Mouse (Mus musculus) forebrain, postnatal 0 days (tissue): ENCODE results near the gene Inpp5a. TPM values are rescaled to one million over a fixed set of nuclear protein-coding genes. Genes with fewer than 3 reads are reported as not detected.

Experiments
- ATAC-seq: fragments of 200-750 bp; cut with Nextera tagmentation; 2 replicates; pipeline ENCODE4 v1.8.0; 2017; ENCODE audit warnings: mild to moderate bottlenecking, moderate library complexity
- DNase-seq: peaks from one replicate; pipeline ENCODE4 v3.0.0-alpha.2; 2015
- H3K27ac ChIP-seq: fragments of 300-500 bp; sonication (generic); 2 replicates; pipeline ENCODE4 v1.5.1; 2014; ENCODE audit warnings: low read depth, mild to moderate bottlenecking, antibody characterized with exemption, low read length, moderate library complexity, mixed read lengths
- H3K27me3 ChIP-seq: fragments of 300-500 bp; sonication (generic); 2 replicates; pipeline ENCODE4 v1.6.1; 2014; ENCODE audit warnings: mild to moderate bottlenecking, low read length, mixed read lengths; ENCODE audit not compliant: insufficient read depth
- H3K36me3 ChIP-seq: fragments of 300-500 bp; sonication (generic); 2 replicates; pipeline ENCODE4 v1.6.1; 2014; ENCODE audit warnings: mild to moderate bottlenecking, moderate library complexity; ENCODE audit not compliant: insufficient read depth
- H3K4me1 ChIP-seq: fragments of 300-500 bp; sonication (generic); 2 replicates; pipeline ENCODE4 v1.6.1; 2014; ENCODE audit warnings: antibody characterized with exemption; ENCODE audit not compliant: insufficient read depth
- H3K4me2 ChIP-seq: fragments of 300-500 bp; sonication (generic); 2 replicates; pipeline ENCODE4 v1.6.1; 2014; ENCODE audit warnings: low read depth, mild to moderate bottlenecking, moderate library complexity
- H3K4me3 ChIP-seq: fragments of 300-500 bp; sonication (generic); 2 replicates; pipeline ENCODE4 v1.5.1; 2014; ENCODE audit warnings: low read depth, low read length, mixed read lengths
- H3K9ac ChIP-seq: fragments of 300-500 bp; sonication (generic); 2 replicates; pipeline ENCODE4 v1.6.1; 2014; ENCODE audit warnings: mild to moderate bottlenecking
- H3K9me3 ChIP-seq: fragments of 300-500 bp; sonication (generic); 2 replicates; pipeline ENCODE4 v1.6.1; 2016; ENCODE audit warnings: low read length
- CTCF ChIP-seq: sonication (generic); IDR thresholded peaks from 2 replicates; pipeline ENCODE4 v1.5.1; 2016; ENCODE audit warnings: antibody characterized with exemption, control low read depth, low read depth
- WGBS: fragments of 180-500 bp; shearing (Covaris S2); extraction: QIAGEN DNeasy Blood & Tissue Kit; methylation state at CpG from one replicate; pipeline ENCODE4 v1.1.7; 2014; 5-methylcytosine and 5-hydroxymethylcytosine counted together
- polyA plus RNA-seq: library from polyadenylated mRNA; unstranded; fragments of >200 nt; fragmentation: Nextera tagmentation; extraction: Ambion mirVana; gene quantifications from 2 replicates; pipeline ENCODE4 v1.2.1, GENCODE M21; 2015
- total RNA-seq: library from RNA; depleted of rRNA; stranded (reverse); fragments of >200 nt; gene quantifications from 2 replicates; pipeline ENCODE4 v1.2.3, GENCODE M21; 2014

Gene Inpp5a
- total and polyA plus RNA-seq, 2 experiments from 2014 or later, result 8.8 to 16.3 TPM

DNA sequence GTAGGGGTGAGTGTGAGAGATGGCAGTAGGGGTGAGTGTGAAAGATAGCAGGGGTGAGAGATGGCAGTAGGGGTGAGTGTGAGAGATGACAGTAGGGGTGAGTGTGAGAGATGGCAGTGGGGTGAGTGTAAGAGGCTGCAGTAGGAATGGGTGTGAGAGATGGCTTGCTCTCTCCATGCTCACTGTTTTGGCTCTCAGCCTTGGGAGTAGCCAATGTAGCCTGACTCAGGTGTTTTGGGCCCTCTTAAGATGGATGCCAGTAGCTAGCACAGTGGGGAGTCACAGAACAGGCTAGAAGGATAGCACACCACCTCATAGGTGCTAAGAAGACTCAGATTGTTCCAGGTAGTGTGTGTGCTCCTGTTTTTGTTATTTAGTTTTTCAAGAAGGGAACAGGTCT, 46.8 kb downstream of the Inpp5a start:
- H3K36me3 ChIP-seq, result no peaks in the 10 kb centered on the region
- H3K4me2 ChIP-seq, result no peak overlapping the region
- 0 out of 2 replicates have a peak, but pooled peaks cover 2% of the 10 kb centered on the region for H3K4me1 ChIP-seq
- H3K9me3 ChIP-seq, result no peaks in the 10 kb centered on the region
- TF ChIP-seq CTCF, result no peak
- no peak for ATAC-seq
- DNase-seq, result no peak
- no peaks in the 10 kb centered on the region for H3K27me3 ChIP-seq
- H3K27ac ChIP-seq, result no peak overlapping the region
- H3K4me3 ChIP-seq, result no peak overlapping the region
- no peak overlapping the region for H3K9ac ChIP-seq

DNA sequence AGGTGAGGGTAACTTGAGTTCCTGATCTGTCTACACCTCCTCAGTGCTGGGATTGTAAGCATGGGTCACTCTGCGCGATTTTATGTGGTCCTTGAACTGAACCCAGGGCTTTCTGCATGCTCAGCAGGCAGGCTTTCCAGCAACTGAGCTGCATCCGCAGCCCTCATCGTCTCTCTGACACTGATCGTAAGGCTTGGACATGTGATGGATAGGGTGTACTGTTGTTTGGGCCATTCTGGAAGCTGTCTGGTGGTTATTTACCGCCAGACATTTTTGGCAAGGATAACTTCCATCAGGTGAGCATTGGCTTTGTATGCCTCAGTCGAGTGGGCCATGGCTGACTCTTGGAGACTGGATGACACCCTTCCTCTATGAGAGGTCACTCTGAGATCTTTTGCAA, 48.0 kb downstream of the Inpp5a start:
- Histone ChIP-seq H3K36me3 (no peaks in the 10 kb centered on the region), H3K4me1 (0 out of 2 replicates have a peak, but pooled peaks cover 2% of the 10 kb centered on the region), H3K27ac (no peak overlapping the region), H3K4me3 (no peak overlapping the region), H3K27me3 (no peaks in the 10 kb centered on the region), H3K9me3 (no peaks in the 10 kb centered on the region), H3K4me2 (no peak overlapping the region), H3K9ac (no peak overlapping the region)
- no peak for TF ChIP-seq CTCF
- DNase-seq (no peak), ATAC-seq (no peak)
- WGBS, result 88% methylated on average over 7 of the region's 7 CpGs

DNA sequence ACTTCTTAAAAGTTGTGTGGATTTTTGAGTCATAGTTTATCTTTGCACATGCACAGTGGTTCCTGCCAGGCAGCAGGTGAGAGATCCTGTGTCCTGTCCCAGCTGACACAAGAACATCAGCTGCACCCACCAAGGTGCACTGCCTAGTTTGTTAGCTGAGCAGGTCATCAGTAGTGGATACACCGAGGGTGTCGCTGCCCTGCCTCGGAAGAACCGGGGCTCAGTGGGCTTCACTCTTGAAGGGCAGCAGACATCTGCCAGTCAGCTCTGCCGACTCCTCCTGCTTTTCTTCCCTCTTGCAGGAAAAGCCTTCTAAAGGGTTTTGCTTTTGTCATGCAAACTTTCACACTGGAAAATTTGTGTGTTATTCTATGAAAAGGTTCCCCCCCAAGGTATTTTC, 48.6 kb downstream of the Inpp5a start:
- no peak for TF ChIP-seq CTCF
- ATAC-seq (no peak), DNase-seq (no peak)
- Histone ChIP-seq H3K36me3 (no peaks in the 10 kb centered on the region), H3K27ac (no peak overlapping the region), H3K9ac (no peak overlapping the region), H3K9me3 (no peaks in the 10 kb centered on the region), H3K4me3 (no peak overlapping the region), H3K27me3 (no peaks in the 10 kb centered on the region), H3K4me2 (no peak overlapping the region), H3K4me1 (0 out of 2 replicates have a peak, but pooled peaks cover 2% of the 10 kb centered on the region)
- WGBS, result 65% methylated on average over 5 of the region's 5 CpGs

DNA sequence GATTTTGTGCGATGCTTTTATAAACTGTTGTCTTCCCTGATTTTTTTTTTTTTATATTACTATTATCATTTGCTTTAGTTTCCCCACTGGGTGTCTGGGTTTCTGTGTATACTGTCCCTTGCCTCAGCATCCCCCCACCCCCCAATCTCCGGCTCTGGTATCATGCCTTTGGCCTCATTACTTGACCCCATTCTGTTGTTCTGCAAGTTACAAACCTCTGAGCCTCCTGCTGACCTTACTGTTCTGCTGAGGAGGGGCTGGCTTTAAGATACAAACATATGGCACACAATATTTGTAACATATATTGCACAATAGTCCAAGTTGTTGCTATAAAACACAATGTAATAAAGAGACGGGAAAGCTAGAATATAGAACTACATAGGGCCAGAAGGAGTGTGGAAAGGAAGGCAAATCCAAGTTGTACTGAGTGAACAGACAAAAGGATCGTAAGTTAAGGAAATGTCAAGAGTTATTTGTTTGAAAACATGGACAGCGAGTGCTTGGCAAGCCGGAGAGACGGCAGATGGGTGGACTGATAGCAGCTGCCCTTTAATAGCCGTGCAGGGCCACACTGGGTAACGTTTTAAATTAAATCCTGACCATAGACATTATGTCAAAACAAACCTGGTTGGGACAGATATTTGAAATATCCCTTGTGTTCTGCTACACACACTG, 49.2 kb downstream of the Inpp5a start:
- no peak for TF ChIP-seq CTCF
- Histone ChIP-seq H3K4me3 (no peak overlapping the region), H3K27ac (no peak overlapping the region), H3K27me3 (no peaks in the 10 kb centered on the region), H3K9ac (no peak overlapping the region), H3K36me3 (no peaks in the 10 kb centered on the region), H3K9me3 (no peaks in the 10 kb centered on the region), H3K4me1 (0 out of 2 replicates have a peak, but pooled peaks cover 2% of the 10 kb centered on the region), H3K4me2 (no peak overlapping the region)
- ATAC-seq (no peak), DNase-seq (no peak)
- WGBS, result 48% methylated on average over 9 of the region's 9 CpGs

DNA sequence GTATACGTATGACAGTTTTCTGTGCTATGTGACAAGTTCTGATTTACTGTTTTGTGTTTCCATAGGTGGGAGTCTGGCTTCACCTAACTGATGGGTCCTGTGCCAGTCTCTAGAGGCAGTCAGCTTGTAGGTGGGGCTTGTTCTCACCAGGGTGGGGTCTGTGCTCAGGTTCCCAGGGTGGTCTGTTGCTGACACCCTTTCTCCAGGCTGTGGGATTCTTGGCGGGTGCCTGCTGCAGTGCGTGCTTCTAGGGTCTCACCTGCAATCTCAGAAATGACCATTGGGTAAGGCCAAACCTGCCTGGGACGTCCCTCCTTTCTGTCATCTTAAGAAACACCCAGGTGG, 49.7 kb downstream of the Inpp5a start:
- ATAC-seq (no peak), DNase-seq (no peak)
- WGBS, result 79% methylated on average over 4 of the region's 4 CpGs
- no peaks in the 10 kb centered on the region for H3K36me3 ChIP-seq
- no peaks in the 10 kb centered on the region for H3K27me3 ChIP-seq
- no peak overlapping the region for H3K4me3 ChIP-seq
- H3K4me1 ChIP-seq, result 0 out of 2 replicates have a peak, but pooled peaks cover 2% of the 10 kb centered on the region
- no peak overlapping the region for H3K27ac ChIP-seq
- H3K4me2 ChIP-seq, result no peak overlapping the region
- TF ChIP-seq CTCF, result no peak
- H3K9me3 ChIP-seq, result no peaks in the 10 kb centered on the region
- no peak overlapping the region for H3K9ac ChIP-seq

DNA sequence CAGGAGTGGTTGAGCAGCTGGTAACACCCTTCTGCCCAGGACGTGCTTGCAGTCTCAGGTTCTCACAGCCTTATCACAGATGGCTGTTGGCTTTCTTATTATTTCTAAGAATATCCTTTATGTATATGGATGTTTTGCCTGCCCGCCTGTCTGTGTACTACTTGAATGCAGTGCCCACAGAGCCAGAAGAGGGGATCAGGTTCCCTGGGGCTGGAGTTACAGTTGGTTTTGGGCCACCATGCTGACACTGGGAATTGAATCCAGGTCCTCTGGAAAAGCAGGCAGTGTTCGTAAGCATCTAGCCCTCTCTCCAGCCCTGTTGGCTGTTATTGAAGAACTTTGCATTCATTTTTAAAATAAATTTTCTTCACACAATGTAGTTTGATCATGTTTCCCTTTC, 50.1 kb downstream of the Inpp5a start:
- H3K27ac ChIP-seq, result no peak overlapping the region
- WGBS, result 51% methylated on average over 3 of the region's 3 CpGs
- H3K4me2 ChIP-seq, result no peak overlapping the region

DNA sequence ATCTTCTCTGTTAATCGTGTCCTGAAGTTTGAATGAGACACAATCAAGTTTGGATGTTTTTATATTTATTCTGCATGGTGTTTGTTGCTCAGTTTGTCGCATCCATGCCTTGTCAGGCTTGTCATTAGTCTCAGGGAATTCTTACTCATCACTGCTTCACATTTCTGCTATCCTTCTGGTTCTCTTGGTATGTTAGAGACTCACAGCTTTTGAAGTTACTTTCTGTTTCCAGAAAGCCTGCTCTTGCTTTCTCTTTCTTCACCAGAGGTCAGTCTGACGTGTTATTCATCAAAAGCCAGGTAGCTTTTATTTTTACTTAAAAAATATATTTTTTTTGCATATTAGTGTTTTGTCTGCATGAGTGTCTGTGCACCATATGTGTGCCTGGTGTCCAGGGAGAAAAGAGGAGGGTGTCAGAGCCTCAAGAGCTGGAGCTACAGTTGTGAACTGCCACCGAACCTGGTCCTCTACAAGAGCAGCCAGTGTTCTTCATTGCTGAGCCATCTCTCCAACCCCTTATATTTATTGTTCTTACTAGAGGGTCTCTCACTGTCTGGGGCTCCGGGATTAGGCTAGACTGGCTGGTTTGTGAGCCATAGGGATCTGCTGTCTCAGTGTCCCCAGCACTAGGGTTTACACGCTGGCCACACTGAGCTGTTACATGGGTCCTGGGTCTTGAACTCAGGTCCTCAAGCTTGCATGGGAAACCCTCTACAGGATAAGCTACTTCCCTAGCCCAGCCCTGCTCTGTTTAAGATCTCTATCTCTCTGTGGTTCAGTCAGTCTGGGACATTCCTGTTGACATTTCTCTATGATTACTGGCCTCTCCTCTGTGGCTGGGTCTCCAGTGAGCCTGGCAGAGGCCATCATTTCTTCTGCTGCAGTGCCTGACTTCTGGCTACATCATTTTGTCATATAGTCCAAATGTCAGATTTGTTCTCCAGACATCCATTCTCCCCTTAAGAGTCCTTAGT, 51.3 kb downstream of the Inpp5a start:
- no peak for TF ChIP-seq CTCF
- Histone ChIP-seq H3K36me3 (no peaks in the 10 kb centered on the region), H3K27me3 (no peaks in the 10 kb centered on the region), H3K4me2 (no peak overlapping the region), H3K4me3 (no peak overlapping the region), H3K9me3 (no peaks in the 10 kb centered on the region), H3K9ac (no peak overlapping the region), H3K27ac (no peak overlapping the region), H3K4me1 (0 out of 2 replicates have a peak, but pooled peaks cover 2% of the 10 kb centered on the region)
- DNase-seq, result no peak
- 83% methylated on average over 6 of the region's 6 CpGs for WGBS
- ATAC-seq, result no peak

More for the DNA sequence above, 50.1 kb downstream of the Inpp5a start:
- Histone ChIP-seq H3K27me3 (no peaks in the 10 kb centered on the region), H3K9me3 (no peaks in the 10 kb centered on the region), H3K9ac (no peak overlapping the region), H3K36me3 (no peaks in the 10 kb centered on the region), H3K4me3 (no peak overlapping the region), H3K4me1 (0 out of 2 replicates have a peak, but pooled peaks cover 2% of the 10 kb centered on the region)
- DNase-seq (no peak), ATAC-seq (no peak)
- no peak for TF ChIP-seq CTCF
